Mouse (Mus musculus) liver, embryonic 13.5 days (tissue): Measurements from ENCODE around the gene Dis3l. TPM values are rescaled to one million over a fixed set of nuclear protein-coding genes. Genes with fewer than 3 reads are reported as not detected.

Experiments
- polyA plus RNA-seq: library from polyadenylated mRNA; unstranded; fragments of >200 nt; fragmentation: Nextera tagmentation; extraction: Ambion mirVana; gene quantifications from 2 replicates; pipeline ENCODE4 v1.2.1, GENCODE M21; 2015

The Dis3l gene
- polyA plus RNA-seq, 1 experiment from 2014 or later = 9.8 TPM

Other genes with a start within 250 kb of the Dis3l start
- gene Lctl, start 224.1 kb downstream of the Dis3l start, polyA plus RNA-seq = not detected in 2 replicates
- gene Zwilch, start 168.2 kb downstream of the Dis3l start, polyA plus RNA-seq = 14.7 and 17.6 TPM in 2 replicates
- 1,021 and 1,130 TPM in 2 replicates for gene Rpl4, start 167.9 kb downstream of the Dis3l start, polyA plus RNA-seq
- gene Snapc5, start 162.0 kb downstream of the Dis3l start, polyA plus RNA-seq = 16.6 and 16.9 TPM in 2 replicates
- 1.0 TPM in 2 replicates for gene Uchl4, start 106.1 kb downstream of the Dis3l start, polyA plus RNA-seq
- 32.5 and 34.1 TPM in 2 replicates for gene Map2k1, start 87.7 kb downstream of the Dis3l start, polyA plus RNA-seq
- gene Tipin, start 59.7 kb downstream of the Dis3l start, polyA plus RNA-seq = 284 and 311 TPM in 2 replicates
- 0.23 and 0.38 TPM in 2 replicates for gene Megf11, start 44.3 kb upstream of the Dis3l start, polyA plus RNA-seq